Mouse (Mus musculus) embryonic facial prominence, embryonic 14.5 days (tissue): ENCODE data around the gene Rabggta. TPM values are rescaled to one million over a fixed set of nuclear protein-coding genes. Genes with fewer than 3 reads are reported as not detected.

Source experiments
- ATAC-seq: fragments of 200-750 bp; cut with Nextera tagmentation; 2 replicates; pipeline ENCODE4 v1.8.0; 2017; ENCODE audit warnings: low read depth, moderate number of reproducible peaks, moderate TSS enrichment
- DNase-seq: peaks from one replicate; pipeline ENCODE4 v3.0.0-alpha.2; 2015; ENCODE audit warnings: low spot score
- H3K27ac ChIP-seq: fragments of 300-500 bp; sonication (generic); replicated peaks from 2 replicates; pipeline ENCODE4 v1.5.1; 2014; ENCODE audit warnings: low read depth, mild to moderate bottlenecking, low read length, moderate library complexity
- H3K27me3 ChIP-seq: fragments of 300-500 bp; sonication (generic); replicated peaks from 2 replicates; pipeline ENCODE4 v1.6.1; 2014; ENCODE audit warnings: low read length; ENCODE audit not compliant: control insufficient read depth, insufficient read depth
- H3K36me3 ChIP-seq: fragments of 300-500 bp; sonication (generic); 2 replicates; pipeline ENCODE4 v1.6.1; 2014; ENCODE audit warnings: low read length, mixed read lengths; ENCODE audit not compliant: control insufficient read depth, insufficient read depth
- H3K4me1 ChIP-seq: fragments of 300-500 bp; sonication (generic); 2 replicates; pipeline ENCODE4 v1.6.1; 2014; ENCODE audit warnings: antibody characterized with exemption, low read length; ENCODE audit not compliant: control insufficient read depth, insufficient read depth
- H3K4me2 ChIP-seq: fragments of 300-500 bp; sonication (generic); 2 replicates; pipeline ENCODE4 v1.6.1; 2014; ENCODE audit warnings: low read depth, mild to moderate bottlenecking, low read length, moderate library complexity, mixed read lengths
- H3K4me3 ChIP-seq: fragments of 300-500 bp; sonication (generic); 2 replicates; pipeline ENCODE4 v1.5.1; 2014; ENCODE audit warnings: low read depth, mild to moderate bottlenecking, low read length
- H3K9ac ChIP-seq: fragments of 300-500 bp; sonication (generic); 2 replicates; pipeline ENCODE4 v1.6.1; 2014; ENCODE audit warnings: low read depth, mild to moderate bottlenecking, low read length, moderate library complexity, mixed read lengths
- H3K9me3 ChIP-seq: fragments of 300-500 bp; sonication (generic); 2 replicates; pipeline ENCODE4 v1.6.1; 2016; ENCODE audit warnings: low read length; ENCODE audit not compliant: control insufficient read depth
- WGBS: fragments of 180-500 bp; shearing (Covaris S2); extraction: QIAGEN DNeasy Blood & Tissue Kit; methylation state at CpG from one replicate; pipeline ENCODE4 v1.1.7; 2014; 5-methylcytosine and 5-hydroxymethylcytosine counted together
- polyA plus RNA-seq: library from polyadenylated mRNA; unstranded; fragments of >200 nt; fragmentation: Nextera tagmentation; extraction: Ambion mirVana; gene quantifications from 2 replicates; pipeline ENCODE4 v1.2.1, GENCODE M21; 2014

Gene Rabggta
- polyA plus RNA-seq, 1 experiment from 2014 or later, result 20.7 TPM

DNA sequence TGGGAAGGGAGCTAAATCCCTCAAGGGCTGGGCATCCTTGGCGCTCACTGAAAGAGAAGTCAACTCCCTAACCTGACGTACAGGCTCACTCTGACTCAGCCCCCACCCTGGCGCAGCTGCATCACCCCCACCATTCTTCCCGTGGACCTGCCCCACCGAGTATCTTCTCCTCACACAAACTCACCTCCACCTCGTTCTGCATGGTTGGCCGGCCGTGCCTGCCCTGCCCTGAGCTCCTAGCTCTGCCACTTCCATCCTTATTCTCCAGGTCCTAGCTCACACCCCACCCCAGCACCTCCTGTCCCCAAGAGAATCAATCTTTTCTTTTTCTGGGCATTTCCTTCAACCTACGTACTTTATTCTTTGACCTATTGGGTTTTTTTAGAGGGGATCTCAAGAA is 20.9 kb downstream of the Rabggta start:
- WGBS, result 55% methylated on average over 8 of the region's 9 CpGs
- H3K4me2 ChIP-seq, result no peak overlapping the region
- no peaks in the 10 kb centered on the region for H3K36me3 ChIP-seq
- H3K4me1 ChIP-seq, result no peaks in the 10 kb centered on the region
- no peak overlapping the region for H3K9ac ChIP-seq
- DNase-seq (no peak), ATAC-seq (no peak)
- H3K4me3 ChIP-seq, result no peak overlapping the region
- H3K9me3 ChIP-seq, result no peaks in the 10 kb centered on the region
- no peaks in the 10 kb centered on the region for H3K27me3 ChIP-seq
- no peak overlapping the region for H3K27ac ChIP-seq

DNA sequence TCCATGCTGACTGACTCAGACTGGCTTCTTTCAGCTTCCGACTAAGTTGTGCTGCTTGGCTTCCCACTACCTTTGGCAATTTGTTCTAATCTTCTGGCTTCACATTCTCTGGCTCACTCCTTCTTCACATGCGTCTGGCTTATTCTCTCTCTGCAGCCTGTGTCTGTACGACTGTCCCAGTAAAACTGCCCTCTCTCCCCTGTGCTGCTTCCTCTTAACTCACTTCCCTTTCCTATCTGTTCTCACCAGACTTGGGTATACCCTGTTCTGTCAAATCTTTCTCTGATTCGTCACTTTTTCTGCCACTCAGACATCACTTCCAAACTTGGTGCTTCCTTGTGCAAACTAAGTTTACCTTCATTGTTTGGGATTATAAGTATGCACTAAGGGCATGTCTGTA is 24.8 kb downstream of the Rabggta start:
- DNase-seq, result no peak

DNA sequence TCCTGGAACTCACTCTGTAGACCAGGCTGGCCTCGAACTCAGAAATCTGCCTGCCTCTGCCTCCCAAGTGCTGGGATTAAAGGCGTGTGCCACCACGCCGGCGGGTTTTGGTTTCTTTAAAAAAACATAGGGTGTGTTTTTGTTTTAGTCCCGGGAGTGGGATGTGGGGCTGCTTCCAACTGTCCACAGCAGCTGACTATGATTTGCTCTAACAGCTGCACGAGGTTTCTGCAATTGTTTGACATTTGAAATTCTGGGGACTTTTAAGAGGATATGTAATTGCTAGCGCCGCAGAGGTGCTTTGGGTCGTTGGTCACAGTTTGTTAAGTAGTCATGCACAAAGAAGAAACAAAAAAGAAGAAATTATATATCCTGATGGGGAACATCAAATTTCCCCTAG is 32.6 kb downstream of the Rabggta start:
- ATAC-seq (no peak), DNase-seq (peak; percentile 39)
- no peak overlapping the region for H3K4me2 ChIP-seq
- H3K27me3 ChIP-seq, result no peaks in the 10 kb centered on the region
- WGBS, result 65% methylated on average over 10 of the region's 10 CpGs
- no peak overlapping the region for H3K9ac ChIP-seq
- H3K36me3 ChIP-seq, result no peaks in the 10 kb centered on the region
- H3K4me3 ChIP-seq, result no peak overlapping the region
- H3K4me1 ChIP-seq, result no peaks in the 10 kb centered on the region
- no peaks in the 10 kb centered on the region for H3K9me3 ChIP-seq
- H3K27ac ChIP-seq, result no peak overlapping the region

More for the DNA sequence above, 24.8 kb downstream of the Rabggta start:
- Histone ChIP-seq H3K9me3 (no peaks in the 10 kb centered on the region), H3K4me1 (no peaks in the 10 kb centered on the region), H3K9ac (no peak overlapping the region), H3K36me3 (no peaks in the 10 kb centered on the region), H3K27ac (no peak overlapping the region), H3K4me3 (no peak overlapping the region), H3K27me3 (no peaks in the 10 kb centered on the region), H3K4me2 (no peak overlapping the region)
- WGBS, result 85% methylated on average over 4 of the region's 4 CpGs
- ATAC-seq, result no peak

DNA sequence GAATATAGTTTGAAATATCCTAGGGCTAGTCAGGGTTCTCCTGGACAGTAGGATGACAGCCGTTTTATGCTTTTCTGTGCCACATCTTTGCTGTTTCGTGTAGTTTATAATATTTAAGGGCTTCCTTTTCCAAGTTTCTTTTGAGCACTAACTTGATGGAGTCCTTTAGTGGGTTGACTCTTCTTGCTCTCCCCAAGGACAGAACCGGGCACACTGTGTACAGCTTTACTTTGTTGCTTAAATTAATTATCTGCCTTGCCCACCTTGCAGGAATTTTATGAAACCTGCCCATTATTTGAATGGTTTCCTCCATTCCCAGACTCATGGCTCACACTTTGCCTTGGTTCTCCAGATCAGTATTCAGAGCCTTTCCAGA is 40.0 kb downstream of the Rabggta start:
- Histone ChIP-seq H3K4me1 (no peaks in the 10 kb centered on the region), H3K4me2 (peak overlapping the region; percentile 82), H3K9ac (peak overlapping the region; percentile 84), H3K9me3 (no peaks in the 10 kb centered on the region), H3K27me3 (no peaks in the 10 kb centered on the region), H3K27ac (peak overlapping the region; percentile 92), H3K36me3 (peaks cover 36% of the 10 kb centered on the region), H3K4me3 (peak overlapping the region; percentile 81)
- 12% methylated on average over 3 of the region's 3 CpGs for WGBS
- no peak for DNase-seq
- ATAC-seq, result peak; percentile 19

DNA sequence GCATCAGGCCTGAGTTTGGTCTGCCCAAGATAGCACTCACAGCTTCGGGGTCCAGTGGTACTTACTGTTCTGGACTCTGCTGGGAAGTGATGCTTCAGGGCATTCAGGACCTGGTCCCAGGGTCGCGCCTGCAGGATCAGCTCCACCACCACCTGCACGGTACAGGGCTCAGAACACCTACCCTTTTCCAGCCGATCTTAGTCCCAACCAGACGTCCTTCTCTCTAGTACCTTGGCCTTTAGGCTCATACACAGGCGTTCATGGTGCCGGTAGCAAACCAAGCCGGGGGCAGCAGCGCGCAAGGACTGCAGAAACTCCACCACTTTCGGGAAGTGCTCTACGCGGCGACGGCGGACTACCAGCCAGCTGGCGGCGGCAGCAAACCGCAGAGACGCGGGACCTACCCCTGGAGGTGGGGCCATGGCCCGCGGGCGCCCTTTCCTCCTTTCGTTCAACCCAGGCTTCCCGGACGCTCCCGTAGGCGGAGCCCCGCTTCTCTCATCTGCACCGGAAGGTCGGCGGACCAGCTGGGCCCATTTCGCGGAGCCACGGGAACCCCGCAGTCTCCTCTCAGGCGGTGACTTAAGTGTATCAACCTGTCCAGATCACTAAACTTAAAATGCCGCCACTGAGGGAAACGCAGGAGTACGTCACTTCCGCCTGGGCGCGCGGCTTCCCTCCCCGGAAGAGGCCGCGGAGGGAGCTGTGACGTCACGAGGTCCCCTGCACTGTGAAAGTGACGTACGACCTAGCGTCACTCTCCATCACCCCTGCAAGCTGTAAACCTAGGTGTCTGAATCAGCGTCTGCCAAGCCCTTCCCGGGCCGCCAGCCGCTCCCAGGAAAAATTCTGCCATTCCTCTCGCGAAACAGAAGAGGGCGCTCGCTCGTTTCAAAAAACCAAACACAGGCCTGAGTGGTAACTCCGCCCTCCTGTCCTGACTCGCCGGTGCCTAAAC is 40.6 kb downstream of the Rabggta start, which contains the start of gene Tinf2:
TSS of gene Tinf2 (minus strand) at position 661 of the 958 bp plus-strand sequence.
- Histone ChIP-seq H3K36me3 (peaks cover 43% of the 10 kb centered on the region), H3K27ac (peak within 1 kb of the TSS; percentile 92), H3K27me3 (no peaks in the 10 kb centered on the region), H3K4me1 (no peaks in the 10 kb centered on the region), H3K4me3 (peak within 1 kb of the TSS; percentile 81), H3K4me2 (peak within 1 kb of the TSS; percentile 82), H3K9ac (peak within 1 kb of the TSS; percentile 84), H3K9me3 (no peaks in the 10 kb centered on the region)
- WGBS, result under 1% methylated on average over 63 of the region's 66 CpGs
- DNase-seq (peak; percentile 97), ATAC-seq (peak; percentile 97)

DNA sequence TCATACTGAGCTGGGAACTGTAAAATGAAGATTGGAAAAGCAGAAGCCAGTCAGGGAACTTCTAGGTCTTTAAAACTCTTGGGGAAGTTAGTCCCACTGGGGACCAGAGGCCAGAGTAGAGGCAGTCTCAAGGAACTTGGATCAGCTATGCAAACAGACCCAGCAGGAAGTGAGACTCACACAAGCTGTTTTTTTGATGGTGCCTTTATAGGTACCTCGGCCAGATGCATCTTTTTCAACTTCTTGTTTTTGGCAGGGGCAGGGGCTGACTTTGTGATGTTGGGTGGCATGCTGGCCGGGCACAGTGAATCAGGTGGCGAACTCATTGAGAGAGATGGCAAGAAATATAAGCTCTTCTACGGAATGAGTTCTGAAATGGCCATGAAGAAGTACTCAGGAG is 44.4 kb downstream of the Rabggta start:
- ATAC-seq (no peak), DNase-seq (no peak)
- Histone ChIP-seq H3K36me3 (peaks cover 60% of the 10 kb centered on the region), H3K4me3 (no peak overlapping the region), H3K9me3 (no peaks in the 10 kb centered on the region), H3K9ac (no peak overlapping the region), H3K27me3 (no peaks in the 10 kb centered on the region), H3K4me1 (peaks cover 4% of the 10 kb centered on the region), H3K27ac (no peak overlapping the region), H3K4me2 (no peak overlapping the region)
- WGBS, result 90% methylated on average over 4 of the region's 4 CpGs

DNA sequence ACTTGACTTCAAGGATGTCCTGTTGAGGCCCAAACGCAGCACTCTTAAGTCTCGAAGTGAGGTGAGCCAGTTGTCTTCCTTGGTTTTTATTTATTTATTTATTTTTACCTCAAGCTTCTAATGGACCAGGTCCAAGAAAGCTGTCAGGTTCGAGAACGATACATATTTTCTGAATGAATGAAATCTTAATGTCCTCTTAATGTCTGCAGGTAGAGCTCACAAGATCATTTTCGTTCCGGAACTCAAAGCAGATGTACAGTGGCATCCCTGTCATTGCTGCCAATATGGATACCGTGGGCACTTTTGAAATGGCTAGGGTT is 49.4 kb downstream of the Rabggta start:
- peak overlapping the region; percentile 64 for H3K4me3 ChIP-seq
- ATAC-seq (no peak), DNase-seq (no peak)
- peaks cover 42% of the 10 kb centered on the region for H3K36me3 ChIP-seq
- no peaks in the 10 kb centered on the region for H3K27me3 ChIP-seq
- peak overlapping the region; percentile 95 for H3K4me2 ChIP-seq
- WGBS, result 71% methylated on average over 7 of the region's 7 CpGs
- H3K9me3 ChIP-seq, result no peaks in the 10 kb centered on the region
- peaks cover 14% of the 10 kb centered on the region for H3K4me1 ChIP-seq
- peak overlapping the region; percentile 80 for H3K9ac ChIP-seq
- H3K27ac ChIP-seq, result no peak overlapping the region

DNA sequence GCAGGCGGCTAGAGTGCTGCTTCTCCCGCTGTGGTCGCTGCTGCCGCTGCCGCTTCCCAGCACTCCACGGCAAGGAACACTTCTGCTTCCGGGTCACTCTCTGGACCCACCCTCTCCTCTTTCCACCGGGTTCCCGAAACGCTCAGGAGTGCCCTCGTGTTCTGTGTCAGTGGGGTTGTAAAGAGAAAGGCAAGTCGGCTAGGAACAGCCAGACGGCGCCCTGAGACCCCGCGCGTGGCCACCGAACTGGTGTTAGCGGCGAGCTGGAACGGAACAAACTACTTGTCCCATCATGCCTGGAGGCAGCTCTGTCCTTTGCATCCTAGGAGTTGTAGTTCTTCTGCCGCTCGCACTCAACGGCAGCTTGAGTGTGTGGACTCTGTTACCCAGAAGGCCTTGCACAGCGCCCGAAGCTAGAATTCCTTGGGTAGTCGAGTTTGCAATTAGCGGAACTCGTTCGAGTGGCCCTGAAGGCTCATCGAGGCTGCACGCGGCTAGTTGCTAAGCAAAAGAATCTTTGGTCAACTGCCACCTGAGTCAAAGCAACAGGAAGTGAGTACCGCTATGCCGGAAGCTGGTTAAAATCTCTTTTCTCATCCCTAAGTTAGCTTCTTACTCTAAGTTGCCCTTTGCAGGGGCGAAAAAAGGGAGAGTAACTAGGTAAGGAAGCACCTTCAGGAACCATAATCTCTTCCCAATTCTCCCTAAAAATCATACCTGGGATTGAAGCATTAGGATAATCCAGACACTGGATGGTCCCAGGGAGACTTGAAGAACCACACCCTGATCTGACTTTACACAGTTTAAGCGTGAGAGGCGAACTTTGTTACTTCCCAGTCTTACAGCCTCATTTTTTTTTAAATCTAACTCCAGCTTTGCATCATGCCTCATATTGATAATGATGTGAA is 50.0 kb downstream of the Rabggta start, which contains the start of the genes Gmpr2 and Nedd8:
TSS of gene Gmpr2 (plus strand) at position 109 of the 908 bp plus-strand sequence.
TSS of gene Nedd8 (minus strand) at position 292 of the 908 bp plus-strand sequence.
- Histone ChIP-seq H3K27ac (peak within 1 kb of the TSS; percentile 86), H3K36me3 (peaks cover 35% of the 10 kb centered on the region), H3K4me3 (peak within 1 kb of the TSS; percentile 64), H3K4me2 (peak within 1 kb of the TSS; percentile 95), H3K27me3 (no peaks in the 10 kb centered on the region), H3K9ac (peak within 1 kb of the TSS; percentile 80), H3K9me3 (no peaks in the 10 kb centered on the region), H3K4me1 (peaks cover 14% of the 10 kb centered on the region)
- 1% methylated on average over 36 of the region's 38 CpGs for WGBS
- peak; percentile 98 for ATAC-seq
- peak; percentile 99 for DNase-seq
